Mouse (Mus musculus): ENCODE measurements around the gene Ccdc144b. TPM values are rescaled to one million over a fixed set of nuclear protein-coding genes. Genes with fewer than 3 reads are reported as not detected.

Ccdc144b gene
- polyA plus RNA-seq, 1 experiment from 2014 or later, result not detected

DNA sequence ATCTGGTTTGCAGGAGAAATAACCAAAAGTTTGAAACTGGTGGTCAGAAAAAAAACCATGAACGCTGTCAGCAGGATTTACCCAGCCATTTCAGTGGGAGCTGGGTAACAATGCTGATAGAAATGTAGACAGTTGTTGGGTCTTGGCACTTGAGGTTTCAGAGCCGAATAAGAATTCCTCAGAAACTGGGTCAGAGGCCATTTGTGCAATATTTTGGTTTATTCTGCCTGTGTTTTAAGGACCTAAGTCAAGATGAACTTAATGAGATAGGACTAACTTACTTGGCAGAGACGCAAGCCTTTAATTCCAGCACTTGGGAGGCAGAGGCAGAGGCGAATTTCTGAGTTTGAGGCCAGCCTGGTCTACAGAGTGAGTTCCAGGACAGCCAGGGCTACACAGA, 8.3 kb downstream of the Ccdc144b start:
- no peak overlapping the region for H3K9ac ChIP-seq (ENCODE audit: low read length)
- H3K4me2 ChIP-seq (ENCODE audit: low read depth, low read length), result no peak overlapping the region
- no peaks in the 10 kb centered on the region for H3K4me1 ChIP-seq (ENCODE audit: control insufficient read depth, insufficient read depth, low read length)
- H3K4me3 ChIP-seq (replicated peaks; ENCODE audit: low read length), result no peak overlapping the region
- WGBS, result 74% methylated on average over 4 of the region's 4 CpGs
- ATAC-seq (ENCODE audit: insufficient read depth, low FRiP score), result no peak
- H3K36me3 ChIP-seq (ENCODE audit: control insufficient read depth, insufficient read depth, low read length), result no peaks in the 10 kb centered on the region
- no peaks in the 10 kb centered on the region for H3K27me3 ChIP-seq (ENCODE audit: control insufficient read depth, insufficient read depth, low read length)
- no peak overlapping the region for H3K27ac ChIP-seq (ENCODE audit: low read length)
- H3K9me3 ChIP-seq (replicated peaks; ENCODE audit: control insufficient read depth, low read length), result no peaks in the 10 kb centered on the region

DNA sequence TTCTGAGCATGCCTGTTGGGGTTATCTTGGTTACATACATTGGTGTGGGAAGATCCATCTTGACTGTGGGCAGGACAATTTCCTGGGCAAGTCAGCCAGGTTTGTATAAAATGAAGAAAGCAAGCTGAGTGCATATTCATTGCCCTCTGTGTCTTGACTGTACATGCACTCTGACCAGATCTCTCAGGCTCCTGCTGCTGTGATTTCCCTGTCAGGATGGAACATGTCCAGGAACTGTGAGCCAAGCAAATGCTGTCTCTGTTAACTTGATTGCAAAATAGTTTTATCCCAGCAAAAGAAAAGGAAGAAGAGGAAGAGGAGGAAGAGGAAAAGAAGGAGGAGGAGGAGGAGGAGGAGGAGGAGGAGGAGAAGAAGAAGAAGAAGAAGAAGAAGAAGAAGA, 8.8 kb downstream of the Ccdc144b start:
- Histone ChIP-seq H3K4me2 (ENCODE audit: low read depth, low read length) (no peak overlapping the region), H3K9ac (ENCODE audit: low read length) (no peak overlapping the region), H3K4me1 (ENCODE audit: control insufficient read depth, insufficient read depth, low read length) (no peaks in the 10 kb centered on the region), H3K9me3 (replicated peaks; ENCODE audit: control insufficient read depth, low read length) (no peaks in the 10 kb centered on the region), H3K4me3 (replicated peaks; ENCODE audit: low read length) (no peak overlapping the region), H3K36me3 (ENCODE audit: control insufficient read depth, insufficient read depth, low read length) (no peaks in the 10 kb centered on the region), H3K27me3 (ENCODE audit: control insufficient read depth, insufficient read depth, low read length) (no peaks in the 10 kb centered on the region), H3K27ac (ENCODE audit: low read length) (no peak overlapping the region)
- ATAC-seq (ENCODE audit: insufficient read depth, low FRiP score), result no peak

GRCm38 (mm10) chr3:36031740-36032510, 21.4 kb downstream of the Ccdc144b start:
- H3K27ac ChIP-seq (ENCODE audit: low read length), result no peak overlapping the region
- H3K36me3 ChIP-seq (ENCODE audit: control insufficient read depth, insufficient read depth, low read length), result no peaks in the 10 kb centered on the region
- no peak overlapping the region for H3K4me3 ChIP-seq (replicated peaks; ENCODE audit: low read length)
- no peak for ATAC-seq (ENCODE audit: insufficient read depth, low FRiP score)
- no peak overlapping the region for H3K4me2 ChIP-seq (ENCODE audit: low read depth, low read length)
- no peak overlapping the region for H3K9ac ChIP-seq (ENCODE audit: low read length)
- H3K27me3 ChIP-seq (ENCODE audit: control insufficient read depth, insufficient read depth, low read length), result no peaks in the 10 kb centered on the region
- no peaks in the 10 kb centered on the region for H3K9me3 ChIP-seq (replicated peaks; ENCODE audit: control insufficient read depth, low read length)
- 45% methylated on average over 6 of the region's 6 CpGs for WGBS
- H3K4me1 ChIP-seq (ENCODE audit: control insufficient read depth, insufficient read depth, low read length), result no peaks in the 10 kb centered on the region

GRCm38 (mm10) chr3:36029993-36030392, 23.4 kb downstream of the Ccdc144b start:
- Histone ChIP-seq H3K4me2 (ENCODE audit: low read depth, low read length) (no peak overlapping the region), H3K27ac (ENCODE audit: low read length) (no peak overlapping the region), H3K36me3 (ENCODE audit: control insufficient read depth, insufficient read depth, low read length) (no peaks in the 10 kb centered on the region), H3K27me3 (ENCODE audit: control insufficient read depth, insufficient read depth, low read length) (no peaks in the 10 kb centered on the region), H3K9ac (ENCODE audit: low read length) (no peak overlapping the region), H3K9me3 (replicated peaks; ENCODE audit: control insufficient read depth, low read length) (no peaks in the 10 kb centered on the region), H3K4me3 (replicated peaks; ENCODE audit: low read length) (no peak overlapping the region), H3K4me1 (ENCODE audit: control insufficient read depth, insufficient read depth, low read length) (no peaks in the 10 kb centered on the region)
- no peak for ATAC-seq (ENCODE audit: insufficient read depth, low FRiP score)
- 79% methylated on average over 4 of the region's 4 CpGs for WGBS

DNA sequence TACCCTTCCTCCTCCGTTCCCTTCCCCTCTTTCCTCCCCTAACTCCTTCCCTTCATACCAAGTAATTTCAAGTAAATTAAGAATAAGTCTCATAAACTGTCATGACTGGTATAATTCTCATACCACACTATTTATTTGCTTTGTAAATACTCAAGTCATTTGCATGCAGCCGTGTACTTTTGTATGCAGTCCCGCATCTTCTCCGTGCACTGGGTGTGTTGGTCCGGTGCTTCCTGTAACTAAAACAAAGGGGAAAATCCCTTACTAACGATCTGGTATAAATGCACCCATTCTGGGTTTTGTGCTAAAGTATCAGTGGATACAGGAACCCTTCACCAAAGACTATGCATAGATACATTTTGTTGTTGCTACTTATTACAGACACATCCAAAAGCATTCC, 27.6 kb downstream of the Ccdc144b start:
- H3K4me1 ChIP-seq (ENCODE audit: control insufficient read depth, insufficient read depth, low read length), result no peaks in the 10 kb centered on the region
- H3K4me2 ChIP-seq (ENCODE audit: low read depth, low read length), result no peak overlapping the region
- H3K4me3 ChIP-seq (replicated peaks; ENCODE audit: low read length), result no peak overlapping the region
- no peaks in the 10 kb centered on the region for H3K9me3 ChIP-seq (replicated peaks; ENCODE audit: control insufficient read depth, low read length)
- no peak overlapping the region for H3K27ac ChIP-seq (ENCODE audit: low read length)
- no peak for ATAC-seq (ENCODE audit: insufficient read depth, low FRiP score)
- 79% methylated on average over 6 of the region's 6 CpGs for WGBS
- H3K27me3 ChIP-seq (ENCODE audit: control insufficient read depth, insufficient read depth, low read length), result no peaks in the 10 kb centered on the region
- no peak overlapping the region for H3K9ac ChIP-seq (ENCODE audit: low read length)
- H3K36me3 ChIP-seq (ENCODE audit: control insufficient read depth, insufficient read depth, low read length), result no peaks in the 10 kb centered on the region

DNA sequence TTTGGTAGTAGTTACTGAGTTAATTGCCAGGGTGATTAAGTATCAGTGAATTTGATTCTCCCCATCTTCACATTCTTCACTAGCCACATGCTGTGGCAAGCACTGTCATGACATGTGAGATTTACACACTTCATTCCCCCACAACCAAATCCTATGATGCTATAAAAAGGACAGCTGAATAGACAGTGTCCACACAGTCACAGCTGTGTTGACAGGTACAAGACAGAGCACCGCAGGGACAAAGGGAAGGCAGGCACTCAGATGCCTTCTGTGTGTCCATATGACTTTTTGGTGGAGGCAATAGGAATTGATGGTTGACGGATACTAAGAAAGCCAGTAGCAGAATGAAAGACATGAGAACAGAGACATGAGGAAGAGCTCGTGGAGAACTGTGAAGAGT, 42.1 kb downstream of the Ccdc144b start:
- Histone ChIP-seq H3K9me3 (replicated peaks; ENCODE audit: control insufficient read depth, low read length) (no peaks in the 10 kb centered on the region), H3K9ac (ENCODE audit: low read length) (no peak overlapping the region), H3K27ac (ENCODE audit: low read length) (no peak overlapping the region), H3K27me3 (ENCODE audit: control insufficient read depth, insufficient read depth, low read length) (no peaks in the 10 kb centered on the region), H3K4me2 (ENCODE audit: low read depth, low read length) (no peak overlapping the region), H3K36me3 (ENCODE audit: control insufficient read depth, insufficient read depth, low read length) (no peaks in the 10 kb centered on the region), H3K4me1 (ENCODE audit: control insufficient read depth, insufficient read depth, low read length) (no peaks in the 10 kb centered on the region), H3K4me3 (replicated peaks; ENCODE audit: low read length) (no peak overlapping the region)
- no peak for ATAC-seq (ENCODE audit: insufficient read depth, low FRiP score)
- WGBS, result 72% methylated on average over 3 of the region's 3 CpGs

- Histone ChIP-seq H3K9ac (ENCODE audit: low read length) (no peak overlapping the region), H3K4me1 (ENCODE audit: control insufficient read depth, insufficient read depth, low read length) (no peaks in the 10 kb centered on the region), H3K9me3 (replicated peaks; ENCODE audit: control insufficient read depth, low read length) (no peaks in the 10 kb centered on the region), H3K36me3 (ENCODE audit: control insufficient read depth, insufficient read depth, low read length) (no peaks in the 10 kb centered on the region), H3K27me3 (ENCODE audit: control insufficient read depth, insufficient read depth, low read length) (no peaks in the 10 kb centered on the region), H3K27ac (ENCODE audit: low read length) (no peak overlapping the region), H3K4me3 (replicated peaks; ENCODE audit: low read length) (no peak overlapping the region), H3K4me2 (ENCODE audit: low read depth, low read length) (no peak overlapping the region)
- no peak; the same call in 1 of the 2 replicates for ATAC-seq (ENCODE audit: insufficient read depth, low FRiP score)
- WGBS, result 48% methylated on average over 4 of the region's 4 CpGs
Measured at GRCm38 (mm10) chr3:36008411-36009154, 44.8 kb downstream of the Ccdc144b start.

DNA sequence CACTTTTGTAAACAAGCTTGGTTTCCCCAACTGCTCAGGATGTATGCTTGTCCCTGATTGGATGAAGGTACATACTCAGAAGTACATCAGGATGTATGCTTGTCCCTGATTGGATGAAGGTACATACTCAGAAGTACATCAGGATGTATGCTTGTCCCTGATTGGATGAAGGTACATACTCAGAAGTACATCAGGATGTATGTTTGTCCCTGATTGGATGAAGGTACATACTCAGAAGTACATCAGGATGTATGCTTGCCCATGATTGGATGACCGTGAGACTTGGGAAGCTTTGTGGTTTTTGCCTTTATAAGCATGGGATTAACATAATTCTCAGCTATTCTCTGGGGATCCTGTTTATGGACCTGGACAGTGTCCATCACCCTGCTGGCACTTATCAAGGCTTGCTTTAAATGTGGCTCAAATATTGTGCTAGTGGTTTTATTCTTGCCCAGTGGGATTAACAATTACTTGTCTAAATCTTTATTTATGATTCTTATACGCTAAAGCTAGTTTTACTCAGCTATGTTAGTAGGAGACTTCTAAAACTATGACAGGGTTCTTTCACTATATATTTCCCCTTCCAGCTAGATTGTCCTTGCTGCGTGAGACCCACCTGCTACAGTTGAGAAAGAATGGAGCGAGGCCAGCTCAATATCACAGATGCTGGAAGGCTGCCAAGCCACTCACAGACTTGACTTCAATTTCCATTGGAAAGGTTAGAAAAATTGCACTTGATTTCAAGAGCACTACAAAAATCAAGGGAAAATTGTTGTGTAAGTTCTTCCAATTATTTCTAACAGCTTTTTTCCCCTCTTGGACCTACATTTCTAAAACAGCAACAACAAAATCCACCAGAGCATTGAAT, 49.1 kb downstream of the Ccdc144b start:
- Histone ChIP-seq H3K4me3 (replicated peaks; ENCODE audit: low read length) (no peak overlapping the region), H3K27ac (ENCODE audit: low read length) (no peak overlapping the region), H3K9me3 (replicated peaks; ENCODE audit: control insufficient read depth, low read length) (no peaks in the 10 kb centered on the region), H3K9ac (ENCODE audit: low read length) (no peak overlapping the region), H3K36me3 (ENCODE audit: control insufficient read depth, insufficient read depth, low read length) (no peaks in the 10 kb centered on the region), H3K27me3 (ENCODE audit: control insufficient read depth, insufficient read depth, low read length) (no peaks in the 10 kb centered on the region), H3K4me2 (ENCODE audit: low read depth, low read length) (no peak overlapping the region), H3K4me1 (ENCODE audit: control insufficient read depth, insufficient read depth, low read length) (no peaks in the 10 kb centered on the region)
- 41% methylated on average over 4 of the region's 4 CpGs for WGBS
- ATAC-seq (ENCODE audit: insufficient read depth, low FRiP score), result no peak
